Comparison of ENCODE assay signal across 11 mouse cellular contexts in genomic region chr7:3264390-3265022, GRCm38 (mm10). TPM values are rescaled to one million over a fixed set of nuclear protein-coding genes. Genes with fewer than 3 reads are reported as not detected.
DNase-seq lines count a peak whose midpoint lies in the region; ATAC-seq lines count a peak whose summit lies in the region.
"Had no signal": no experiment of that assay in that cellular context is flagged by ENCODE, and none has a peak within 500 bp of the region (broad histone marks: within the 10 kb centered on the region; RNA-seq: fewer than 3 reads in every experiment).

No protein-coding gene starts in this region.

- H3K36me3 ChIP-seq in forebrain, embryonic 13.5 days (ENCODE audit: poor library complexity, severe bottlenecking): no peaks in the 10 kb centered on the region
- H3K36me3 ChIP-seq in forebrain, embryonic 11.5 days (ENCODE audit: control insufficient read depth, insufficient read depth, low read length): no peaks in the 10 kb centered on the region
- no peaks in the 10 kb centered on the region for H3K36me3 ChIP-seq in hindbrain, embryonic 12.5 days
- no peaks in the 10 kb centered on the region for H3K36me3 ChIP-seq in megakaryocyte, embryonic 14.5 days (replicated peaks; ENCODE audit: low read length)
- H3K36me3 ChIP-seq: embryonic facial prominence, embryonic 15.5 days had no signal

- H3K27me3 ChIP-seq in forebrain, embryonic 13.5 days: peaks cover 4% of the 10 kb centered on the region; the same call in 1 of the 2 replicates
- no peaks in the 10 kb centered on the region for H3K27me3 ChIP-seq in forebrain, embryonic 11.5 days (ENCODE audit: control insufficient read depth, insufficient read depth, low read length)
- peaks cover 9% of the 10 kb centered on the region for H3K27me3 ChIP-seq in hindbrain, embryonic 12.5 days
- H3K27me3 ChIP-seq in megakaryocyte, embryonic 14.5 days (replicated peaks): peaks cover 15% of the 10 kb centered on the region

- no peak overlapping the region for H3K27ac ChIP-seq in forebrain, embryonic 13.5 days
- no peak overlapping the region for H3K27ac ChIP-seq in forebrain, embryonic 11.5 days (ENCODE audit: low read depth, low read length)
- no peak overlapping the region for H3K27ac ChIP-seq in hindbrain, embryonic 12.5 days
- H3K27ac ChIP-seq: embryonic facial prominence, embryonic 15.5 days had no signal

- ATAC-seq in forebrain, embryonic 13.5 days: no peak
- no peak for ATAC-seq in forebrain, embryonic 11.5 days (replicated peaks; ENCODE audit: low FRiP score)
- no peak for ATAC-seq in hindbrain, embryonic 12.5 days (ENCODE audit: low FRiP score)
- ATAC-seq in activated CD4-positive, CD25-positive, alpha-beta regulatory T cell, adult 4 months: no peak

- H3K9me3 ChIP-seq in forebrain, embryonic 13.5 days (replicated peaks): no peaks in the 10 kb centered on the region
- no peaks in the 10 kb centered on the region for H3K9me3 ChIP-seq in forebrain, embryonic 11.5 days (ENCODE audit: control insufficient read depth, low read length)
- H3K9me3 ChIP-seq in hindbrain, embryonic 12.5 days (replicated peaks): no peaks in the 10 kb centered on the region
- peaks cover 9% of the 10 kb centered on the region; the same call in 1 of the 2 replicates for H3K9me3 ChIP-seq in megakaryocyte, embryonic 14.5 days
- H3K9me3 ChIP-seq: embryonic facial prominence, embryonic 15.5 days had no signal

- no peak overlapping the region for H3K9ac ChIP-seq in forebrain, embryonic 13.5 days
- H3K9ac ChIP-seq in forebrain, embryonic 11.5 days (ENCODE audit: low read length): no peak overlapping the region; the same call in 1 of the 2 replicates
- no peak overlapping the region for H3K9ac ChIP-seq in hindbrain, embryonic 12.5 days
- H3K9ac ChIP-seq: embryonic facial prominence, embryonic 15.5 days had no signal

- H3K4me3 ChIP-seq in forebrain, embryonic 13.5 days: no peak overlapping the region
- H3K4me3 ChIP-seq in forebrain, embryonic 11.5 days (ENCODE audit: low read depth, low read length): no peak overlapping the region
- H3K4me3 ChIP-seq in hindbrain, embryonic 12.5 days: 0 out of 2 replicates have a peak overlapping the region, but pooled peaks have one; percentile 11
- H3K4me3 ChIP-seq in megakaryocyte, embryonic 14.5 days (replicated peaks): peak overlapping the region; percentile 44
- H3K4me3 ChIP-seq: embryonic facial prominence, embryonic 15.5 days had no signal

- peak overlapping the region; percentile 7; the same call in 1 of the 2 replicates for H3K4me2 ChIP-seq in forebrain, embryonic 13.5 days
- H3K4me2 ChIP-seq in forebrain, embryonic 11.5 days (ENCODE audit: low read depth, low read length, severe bottlenecking): no peak overlapping the region
- peak overlapping the region; percentile 40 for H3K4me2 ChIP-seq in hindbrain, embryonic 12.5 days (replicated peaks)
- H3K4me2 ChIP-seq: embryonic facial prominence, embryonic 15.5 days had no signal

- DNase-seq in forebrain, embryonic 11.5 days (ENCODE audit: low spot score): no peak
- peak; percentile 14 for DNase-seq in 3134 (ENCODE audit: extremely low read depth, insufficient read length, low spot score)
- no peak for DNase-seq in spleen, postnatal 4 days (ENCODE audit: low spot score in 2 of 2)
- DNase-seq in right cerebral cortex, postnatal 14 days: no peak
- DNase-seq: adrenal gland, postnatal 14 days; kidney, postnatal 14 days had no signal

- H3K4me1 ChIP-seq in forebrain, embryonic 13.5 days: no peaks in the 10 kb centered on the region
- H3K4me1 ChIP-seq in forebrain, embryonic 11.5 days (replicated peaks; ENCODE audit: control insufficient read depth, insufficient read depth, low read length): no peaks in the 10 kb centered on the region
- no peaks in the 10 kb centered on the region for H3K4me1 ChIP-seq in hindbrain, embryonic 12.5 days
- peaks cover 14% of the 10 kb centered on the region for H3K4me1 ChIP-seq in megakaryocyte, embryonic 14.5 days
- H3K4me1 ChIP-seq: embryonic facial prominence, embryonic 15.5 days had no signal

- WGBS in forebrain, embryonic 13.5 days: 41% methylated on average over 22 of the region's 22 CpGs
- 36% methylated on average over 22 of the region's 22 CpGs for WGBS in forebrain, embryonic 11.5 days
- WGBS in hindbrain, embryonic 12.5 days: 49% methylated on average over 22 of the region's 22 CpGs

RNA-seq across cellular contexts. Expression of gene Nlrp12, which starts 15.0 kb away (rescaled TPM):
- not detected in 2 replicates for polyA plus RNA-seq in forebrain, embryonic 13.5 days (2015; fragmentation: Nextera tagmentation; extraction: Ambion mirVana)
- not detected in 2 replicates for polyA plus RNA-seq in forebrain, embryonic 11.5 days (2014; fragmentation: Nextera tagmentation; extraction: Ambion mirVana)
- not detected in 2 replicates for polyA plus RNA-seq in hindbrain, embryonic 12.5 days (2016; fragmentation: Nextera tagmentation; extraction: Ambion mirVana)
- polyA plus RNA-seq in megakaryocyte, embryonic 14.5 days (2012; ENCODE audit: insufficient read depth, low replicate concordance): not detected in 2 replicates
- polyA plus RNA-seq in activated CD4-positive, CD25-positive, alpha-beta regulatory T cell, adult 4 months (2017; shearing (Covaris generic)): under 1 TPM in 1 of 2 experiments, not detected in 1; 0.12 TPM
- polyA plus RNA-seq: embryonic facial prominence, embryonic 15.5 days had no signal

RNA-seq across cellular contexts. Expression of gene Myadm, which starts 24.4 kb away (rescaled TPM):
- 14.6 and 16.3 TPM in 2 replicates for polyA plus RNA-seq in forebrain, embryonic 13.5 days (2015; fragmentation: Nextera tagmentation; extraction: Ambion mirVana)
- polyA plus RNA-seq in forebrain, embryonic 11.5 days (2014; fragmentation: Nextera tagmentation; extraction: Ambion mirVana): 29.1 and 36.2 TPM in 2 replicates
- 36.1 and 41.7 TPM in 2 replicates for polyA plus RNA-seq in hindbrain, embryonic 12.5 days (2016; fragmentation: Nextera tagmentation; extraction: Ambion mirVana)
- 1.5 and 8.9 TPM in 2 replicates for polyA plus RNA-seq in megakaryocyte, embryonic 14.5 days (2012; ENCODE audit: insufficient read depth, low replicate concordance)
- 10 to 100 TPM in 1 of 2 experiments, 1 to 10 TPM in 1; 4.1 to 10.4 TPM for polyA plus RNA-seq in activated CD4-positive, CD25-positive, alpha-beta regulatory T cell, adult 4 months (2017; shearing (Covaris generic))

RNA-seq across cellular contexts. Expression of gene Prkcg, which starts 24.5 kb away (rescaled TPM):
- 0.62 and 0.77 TPM in 2 replicates for polyA plus RNA-seq in forebrain, embryonic 13.5 days (2015; fragmentation: Nextera tagmentation; extraction: Ambion mirVana)
- polyA plus RNA-seq in forebrain, embryonic 11.5 days (2014; fragmentation: Nextera tagmentation; extraction: Ambion mirVana): 0.99 and 1.0 TPM in 2 replicates
- polyA plus RNA-seq in hindbrain, embryonic 12.5 days (2016; fragmentation: Nextera tagmentation; extraction: Ambion mirVana): 0.35 and 0.39 TPM in 2 replicates
- polyA plus RNA-seq in megakaryocyte, embryonic 14.5 days (2012; ENCODE audit: insufficient read depth, low replicate concordance): 0.23 TPM in 1 of 2 replicates, not detected in the other
- polyA plus RNA-seq in activated CD4-positive, CD25-positive, alpha-beta regulatory T cell, adult 4 months (2017; shearing (Covaris generic)): not detected

Comparison
In these comparisons a context has a peak if more than half of its experiments do, and no peak if none do; other contexts are left out.
1. H3K4me3 ChIP-seq: peak in hindbrain, embryonic 12.5 days (single experiment) and megakaryocyte, embryonic 14.5 days (single experiment); none in forebrain, embryonic 13.5 days (single experiment) and forebrain, embryonic 11.5 days (single experiment).